In genomic region chr12:52406386-52406785, GRCm38 (mm10) we compare ENCODE assay signal across 35 mouse cellular contexts.
"Had no signal": no experiment of that assay in that cellular context is flagged by ENCODE, and none has a peak within 500 bp of the region (broad histone marks: within the 10 kb centered on the region; RNA-seq: fewer than 3 reads in every experiment).

No protein-coding gene starts in this region.

- H3K4me2 ChIP-seq: heart, embryonic 11.5 days; heart, embryonic 12.5 days; heart, embryonic 13.5 days; heart, embryonic 15.5 days; hindbrain, embryonic 12.5 days; hindbrain, embryonic 13.5 days; hindbrain, embryonic 14.5 days; hindbrain, embryonic 15.5 days; intestine, embryonic 15.5 days; kidney, embryonic 15.5 days had no signal

- H3K9ac ChIP-seq: heart, embryonic 12.5 days; heart, embryonic 13.5 days; heart, embryonic 15.5 days; hindbrain, embryonic 12.5 days; hindbrain, embryonic 13.5 days; hindbrain, embryonic 14.5 days; hindbrain, embryonic 15.5 days; intestine, embryonic 15.5 days; kidney, embryonic 15.5 days had no signal

- DNase-seq: heart, postnatal 10 days; heart, postnatal 14 days; heart, postnatal 36 days; heart, postnatal 4 days; kidney, adult 11 months; kidney, adult 18-20 months; kidney, adult 2 months; kidney, adult 8-10 months; kidney, adult 9 months; kidney, postnatal 10 days; kidney, postnatal 14 days; kidney, postnatal 25 days; kidney, postnatal 36 days; kidney, postnatal 4 days; layer of hippocampus, adult 9-11 months; layer of hippocampus, postnatal 36 days had no signal

- H3K4me3 ChIP-seq: heart, embryonic 10.5 days; heart, embryonic 12.5 days; heart, embryonic 13.5 days; heart, embryonic 15.5 days; hindbrain, embryonic 10.5 days; hindbrain, embryonic 12.5 days; hindbrain, embryonic 13.5 days; hindbrain, embryonic 15.5 days; intestine, embryonic 15.5 days; kidney, embryonic 15.5 days; layer of hippocampus, adult 2 months had no signal

- H3K27ac ChIP-seq: heart, embryonic 10.5 days; heart, embryonic 13.5 days; heart, embryonic 15.5 days; hindbrain, embryonic 10.5 days; hindbrain, embryonic 12.5 days; hindbrain, embryonic 13.5 days; hindbrain, embryonic 14.5 days; hindbrain, embryonic 15.5 days; hindbrain, postnatal 0 days; intestine, embryonic 15.5 days; kidney, embryonic 15.5 days; kidney, postnatal 0 days; layer of hippocampus, adult 2 months had no signal

- H3K36me3 ChIP-seq: heart, embryonic 10.5 days; heart, embryonic 12.5 days; heart, embryonic 13.5 days; heart, embryonic 15.5 days; hindbrain, embryonic 10.5 days; hindbrain, embryonic 12.5 days; hindbrain, embryonic 13.5 days; hindbrain, embryonic 15.5 days; intestine, embryonic 15.5 days; kidney, embryonic 15.5 days had no signal

- ATAC-seq: hindbrain, embryonic 16.5 days; hindbrain, postnatal 0 days; inflammation-experienced regulatory T-cells, adult 6 months; intestine, embryonic 15.5 days; intestine, embryonic 16.5 days; intestine, postnatal 0 days had no signal

- H3K9me3 ChIP-seq: heart, embryonic 10.5 days; heart, embryonic 12.5 days; heart, embryonic 13.5 days; heart, embryonic 15.5 days; hindbrain, embryonic 10.5 days; hindbrain, embryonic 12.5 days; hindbrain, embryonic 13.5 days; hindbrain, embryonic 15.5 days; intestine, embryonic 15.5 days; kidney, embryonic 15.5 days had no signal

- H3K4me1 ChIP-seq: heart, embryonic 10.5 days; heart, embryonic 12.5 days; heart, embryonic 13.5 days; heart, embryonic 15.5 days; hindbrain, embryonic 10.5 days; hindbrain, embryonic 12.5 days; hindbrain, embryonic 13.5 days; hindbrain, embryonic 15.5 days; intestine, embryonic 15.5 days; kidney, embryonic 15.5 days had no signal

- H3K27me3 ChIP-seq: heart, embryonic 12.5 days; heart, embryonic 13.5 days; heart, embryonic 15.5 days; hindbrain, embryonic 12.5 days; hindbrain, embryonic 13.5 days; hindbrain, embryonic 15.5 days; intestine, embryonic 15.5 days; kidney, embryonic 15.5 days had no signal
